Mouse (Mus musculus) brain, embryonic 14.5 days (tissue): ENCODE results near the gene Hexdc. TPM values are rescaled to one million over a fixed set of nuclear protein-coding genes. Genes with fewer than 3 reads are reported as not detected.

Experiments used
- DNase-seq: peaks from one replicate; pipeline ENCODE4 v3.0.0-alpha.2; 2011; ENCODE audit warnings: low read depth
- CTCF ChIP-seq: fragments of 200-500 bp; IDR thresholded peaks from 2 replicates; pipeline ENCODE4 v1.5.1; 2012; ENCODE audit warnings: inconsistent platforms, mild to moderate bottlenecking, moderate library complexity, borderline replicate concordance; ENCODE audit not compliant: insufficient read depth, insufficient read length; ENCODE audit errors: extremely low read depth
- POLR2A ChIP-seq: fragments of 200-500 bp; IDR thresholded peaks from 2 replicates; pipeline ENCODE4 v1.6.1; 2012; ENCODE audit warnings: mild to moderate bottlenecking, inconsistent platforms, borderline replicate concordance; ENCODE audit not compliant: poor library complexity, insufficient read depth, insufficient read length, severe bottlenecking; ENCODE audit errors: extremely low read depth
- polyA plus RNA-seq: library from polyadenylated mRNA; depleted of rRNA; stranded (reverse); fragments of >200 nt; gene quantifications from 2 replicates; pipeline ENCODE4 v1.2.3, GENCODE M21; 2012; rRNA removed

The Hexdc gene
- polyA plus RNA-seq, 1 experiment = 70.6 TPM

GRCm38 (mm10) chr11:121259160-121260100 is 55.2 kb downstream of the Hexdc start, which contains the start of gene Foxk2:
Foxk2 (plus strand) TSS chr11:121259990.
- TF ChIP-seq POLR2A (peak; percentile 69; the same call in 1 of the 2 replicates), CTCF (no peak)
- peak; percentile 98 for DNase-seq

- no peak for TF ChIP-seq CTCF
- TF ChIP-seq POLR2A = no peak
- peak; percentile 19 for DNase-seq
Measured at GRCm38 (mm10) chr11:121260211-121260906, 56.1 kb downstream of the Hexdc start.

- no peak for TF ChIP-seq CTCF
- no peak for TF ChIP-seq POLR2A
- DNase-seq = no peak
Measured at GRCm38 (mm10) chr11:121261074-121261473, 56.8 kb downstream of the Hexdc start.

Other genes with a start within 250 kb of the Hexdc start
- gene Csnk1d, start 213.1 kb upstream of the Hexdc start, polyA plus RNA-seq = 187 and 202 TPM in 2 replicates
- gene Cd7, start 165.0 kb upstream of the Hexdc start, polyA plus RNA-seq = 0.08 TPM in 1 of 2 replicates, not detected in the other
- not detected in 2 replicates for gene Sectm1b, start 140.9 kb upstream of the Hexdc start, polyA plus RNA-seq
- 0.19 TPM in 1 of 2 replicates, not detected in the other for gene Sectm1a, start 123.2 kb upstream of the Hexdc start, polyA plus RNA-seq
- not detected in 2 replicates for gene Tex19.2, start 85.8 kb upstream of the Hexdc start, polyA plus RNA-seq
- not detected in 2 replicates for gene Tex19.1, start 58.3 kb upstream of the Hexdc start, polyA plus RNA-seq
- 0.26 and 0.30 TPM in 2 replicates for gene Uts2r, start 44.2 kb upstream of the Hexdc start, polyA plus RNA-seq
- 8.4 and 11.9 TPM in 2 replicates for gene Ogfod3, start 278 bp downstream of the Hexdc start, polyA plus RNA-seq
- 44.1 and 56.4 TPM in 2 replicates for gene Cybc1, start 24.9 kb downstream of the Hexdc start, polyA plus RNA-seq
- gene Narf, start 32.8 kb downstream of the Hexdc start, polyA plus RNA-seq = 75.1 and 88.5 TPM in 2 replicates
- gene Foxk2, start 55.6 kb downstream of the Hexdc start, polyA plus RNA-seq = 67.6 and 85.4 TPM in 2 replicates
- 78.0 and 95.7 TPM in 2 replicates for gene Wdr45b, start 150.0 kb downstream of the Hexdc start, polyA plus RNA-seq
- gene Rab40b, start 183.8 kb downstream of the Hexdc start, polyA plus RNA-seq = 5.5 and 5.7 TPM in 2 replicates
- gene Fn3krp, start 217.0 kb downstream of the Hexdc start, polyA plus RNA-seq = 12.1 and 15.4 TPM in 2 replicates
- gene Fn3k, start 230.5 kb downstream of the Hexdc start, polyA plus RNA-seq = 4.1 TPM in 2 replicates
- 80.9 and 84.6 TPM in 2 replicates for gene Tbcd, start 247.5 kb downstream of the Hexdc start, polyA plus RNA-seq